Mouse (Mus musculus) myocyte (in vitro differentiated cells): ENCODE results near the gene Tubb4a.

Experiments used
- MAX ChIP-seq: IDR thresholded peaks from one replicate; pipeline ENCODE4 v1.6.1; 2011; ENCODE audit warnings: low read depth, mild to moderate bottlenecking, control low read depth
- MYOD1 ChIP-seq, 3 experiments: IDR thresholded peaks; one replicate each; pipeline ENCODE4 v1.6.1; 2011; ENCODE audit warnings: control low read depth in 2 of 3, low read depth in 2 of 3, mild to moderate bottlenecking in 2 of 3, moderate library complexity in 1 of 3; ENCODE audit not compliant: insufficient read length in 2 of 3, control insufficient read depth in 1 of 3
- POLR2A ChIP-seq: IDR thresholded peaks from one replicate; pipeline ENCODE4 v1.6.1; 2011; ENCODE audit warnings: low read depth, mild to moderate bottlenecking, control low read depth, moderate library complexity; ENCODE audit not compliant: insufficient read length

DNA sequence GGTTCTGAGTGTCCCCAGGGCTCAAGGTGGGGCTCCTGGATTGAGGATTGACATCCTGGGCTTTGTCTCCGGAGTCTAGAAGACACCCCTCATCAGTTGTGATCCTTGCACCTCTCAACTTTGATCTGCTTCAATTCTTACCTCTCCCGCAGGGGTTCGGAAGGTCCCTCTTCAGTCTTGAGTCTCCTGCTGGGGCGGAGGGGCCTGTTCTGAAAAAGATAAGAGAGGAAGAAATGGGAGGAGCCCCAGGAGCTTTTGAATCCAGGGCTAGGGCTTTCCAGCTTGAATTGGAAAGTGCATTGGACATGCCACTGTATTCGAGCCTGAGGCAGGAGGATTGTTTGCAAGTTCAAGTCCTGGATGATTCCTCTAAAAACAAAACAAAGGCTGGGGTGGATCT lies 20.7 kb downstream of the Tubb4a start:
- TF ChIP-seq MAX (no peak), POLR2A (no peak), MYOD1 (IDR thresholded peaks at IDR 0.05; ENCODE audit: control insufficient read depth in 1 of 3, insufficient read length in 2 of 3, low read depth in 2 of 3) (no peak)
